Mouse (Mus musculus) stomach, postnatal 0 days (tissue): ENCODE measurements around the gene Cpd. TPM values are rescaled to one million over a fixed set of nuclear protein-coding genes. Genes with fewer than 3 reads are reported as not detected.
A peak's percentile ranks its signal among the peaks of the same experiment; 100 is the strongest.

ENCODE experiments used
- ATAC-seq: fragments of 200-750 bp; cut with Nextera tagmentation; 2 replicates; pipeline ENCODE4 v1.8.0; 2017; ENCODE audit not compliant: low FRiP score, low TSS enrichment
- DNase-seq: peaks from one replicate; pipeline ENCODE4 v3.0.0-alpha.2; 2016; ENCODE audit warnings: low spot score
- H3K27ac ChIP-seq: fragments of 300-500 bp; sonication (generic); replicated peaks from 2 replicates; pipeline ENCODE4 v1.5.1; 2014; ENCODE audit warnings: mild to moderate bottlenecking, control low read depth
- H3K27me3 ChIP-seq: fragments of 300-500 bp; sonication (generic); 2 replicates; pipeline ENCODE4 v1.6.1; 2014; ENCODE audit warnings: low read length; ENCODE audit not compliant: control insufficient read depth, insufficient read depth
- H3K36me3 ChIP-seq: fragments of 300-500 bp; sonication (generic); 2 replicates; pipeline ENCODE4 v1.6.1; 2014; ENCODE audit warnings: low read length, mixed read lengths; ENCODE audit not compliant: control insufficient read depth, insufficient read depth
- H3K4me1 ChIP-seq: fragments of 300-500 bp; sonication (generic); replicated peaks from 2 replicates; pipeline ENCODE4 v1.6.1; 2014; ENCODE audit warnings: antibody characterized with exemption; ENCODE audit not compliant: control insufficient read depth, insufficient read depth
- H3K4me2 ChIP-seq: fragments of 300-500 bp; sonication (generic); replicated peaks from 2 replicates; pipeline ENCODE4 v1.6.1; 2014; ENCODE audit warnings: low read depth, mild to moderate bottlenecking, control low read depth, moderate library complexity
- H3K4me3 ChIP-seq: fragments of 300-500 bp; sonication (generic); 2 replicates; pipeline ENCODE4 v1.5.1; 2014; ENCODE audit warnings: low read depth, low read length, control low read depth
- H3K9ac ChIP-seq: fragments of 300-500 bp; sonication (generic); 2 replicates; pipeline ENCODE4 v1.6.1; 2014; ENCODE audit warnings: mild to moderate bottlenecking, low read length, control low read depth, mixed read lengths
- H3K9me3 ChIP-seq: fragments of 300-500 bp; sonication (generic); 2 replicates; pipeline ENCODE4 v1.6.1; 2016; ENCODE audit warnings: low read length; ENCODE audit not compliant: control insufficient read depth
- CTCF ChIP-seq: IDR thresholded peaks from 2 replicates; pipeline ENCODE4 v1.5.1; 2016; ENCODE audit warnings: antibody characterized with exemption, low read depth, mild to moderate bottlenecking, moderate library complexity
- EP300 ChIP-seq: optimal IDR thresholded peaks from 2 replicates; pipeline ENCODE3; 2016; ENCODE audit warnings: antibody characterized with exemption
- WGBS: fragments of 180-500 bp; shearing (Covaris S2); extraction: QIAGEN DNeasy Blood & Tissue Kit; methylation state at CpG from one replicate; pipeline ENCODE4 v1.1.7; 2014; 5-methylcytosine and 5-hydroxymethylcytosine counted together
- polyA plus RNA-seq: library from polyadenylated mRNA; unstranded; fragments of >200 nt; fragmentation: Nextera tagmentation; extraction: Ambion mirVana; gene quantifications from 2 replicates; pipeline ENCODE4 v1.2.1, GENCODE M21; 2015

Cpd gene
- polyA plus RNA-seq, 1 experiment from 2014 or later = 15.9 TPM

DNA sequence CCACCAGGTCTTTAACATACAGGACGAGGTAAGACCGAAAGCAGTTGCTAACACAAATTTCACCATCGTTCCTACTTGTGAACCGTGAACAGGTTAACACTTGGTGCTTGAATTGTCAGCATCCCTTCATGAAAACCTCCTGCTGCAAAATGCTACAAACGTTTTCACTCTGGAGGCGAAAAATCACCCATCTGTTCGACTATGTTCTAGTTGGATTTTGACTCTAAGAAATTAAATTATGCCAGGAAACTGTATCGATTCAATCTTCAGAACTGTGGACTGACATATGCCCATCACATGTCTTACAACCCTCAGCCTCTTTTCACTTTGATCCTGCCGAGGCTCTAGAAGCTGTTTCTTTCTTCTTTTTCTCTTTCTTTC, 21.9 kb downstream of the Cpd start:
- ATAC-seq (no peak), DNase-seq (no peak)
- H3K9ac ChIP-seq = 0 out of 2 replicates have a peak overlapping the region, but pooled peaks have one; percentile 18
- WGBS = 66% methylated on average over 9 of the region's 9 CpGs
- no peak overlapping the region; the same call in 1 of the 2 replicates for H3K4me2 ChIP-seq
- H3K27me3 ChIP-seq = no peaks in the 10 kb centered on the region
- H3K27ac ChIP-seq = peak overlapping the region; percentile 88
- H3K4me1 ChIP-seq = 0 out of 2 replicates have a peak, but pooled peaks cover 3% of the 10 kb centered on the region
- no peak for TF ChIP-seq CTCF
- no peak for TF ChIP-seq EP300
- H3K4me3 ChIP-seq = no peak overlapping the region
- no peaks in the 10 kb centered on the region for H3K36me3 ChIP-seq
- no peaks in the 10 kb centered on the region for H3K9me3 ChIP-seq

DNA sequence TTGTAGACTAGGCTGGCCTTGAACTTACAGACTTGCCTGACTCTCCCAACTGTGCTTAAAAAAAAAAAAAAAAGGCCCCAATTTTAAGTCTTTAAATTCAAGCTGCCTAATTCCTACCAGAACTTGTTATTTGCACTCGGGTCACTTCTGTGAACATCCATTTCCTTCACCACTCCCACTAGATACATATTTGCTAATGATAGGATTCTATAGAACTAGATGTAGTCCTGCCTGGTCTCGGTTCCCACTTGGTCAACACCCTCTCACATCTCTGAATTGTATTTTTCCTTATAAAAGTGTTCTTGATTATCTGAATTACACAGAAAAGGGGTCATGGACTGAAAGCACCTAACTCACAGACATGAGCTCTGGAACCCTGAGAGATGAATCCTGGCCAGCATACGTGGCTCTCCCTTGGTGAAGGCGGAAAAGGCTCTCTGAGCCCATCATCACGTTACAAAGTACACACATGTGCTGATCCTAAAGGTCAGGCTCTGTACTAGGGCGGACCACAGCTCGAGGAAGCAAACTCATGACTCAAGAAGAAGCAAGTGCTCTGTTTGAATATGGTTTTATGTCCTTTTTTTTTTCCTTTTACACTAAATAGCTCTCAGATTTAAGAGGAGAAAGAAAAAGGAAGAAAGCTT, 22.5 kb downstream of the Cpd start:
- ATAC-seq = peak; percentile 91
- H3K9ac ChIP-seq = no peak overlapping the region
- H3K27me3 ChIP-seq = no peaks in the 10 kb centered on the region
- no peak overlapping the region for H3K4me3 ChIP-seq
- H3K4me1 ChIP-seq = 0 out of 2 replicates have a peak, but pooled peaks cover 3% of the 10 kb centered on the region
- no peak overlapping the region; the same call in 1 of the 2 replicates for H3K4me2 ChIP-seq
- no peaks in the 10 kb centered on the region for H3K36me3 ChIP-seq
- DNase-seq = peak; percentile 71
- H3K9me3 ChIP-seq = no peaks in the 10 kb centered on the region
- peak overlapping the region; percentile 88 for H3K27ac ChIP-seq
- 58% methylated on average over 7 of the region's 7 CpGs for WGBS
- no peak for TF ChIP-seq CTCF
- TF ChIP-seq EP300 = peak; percentile 7

DNA sequence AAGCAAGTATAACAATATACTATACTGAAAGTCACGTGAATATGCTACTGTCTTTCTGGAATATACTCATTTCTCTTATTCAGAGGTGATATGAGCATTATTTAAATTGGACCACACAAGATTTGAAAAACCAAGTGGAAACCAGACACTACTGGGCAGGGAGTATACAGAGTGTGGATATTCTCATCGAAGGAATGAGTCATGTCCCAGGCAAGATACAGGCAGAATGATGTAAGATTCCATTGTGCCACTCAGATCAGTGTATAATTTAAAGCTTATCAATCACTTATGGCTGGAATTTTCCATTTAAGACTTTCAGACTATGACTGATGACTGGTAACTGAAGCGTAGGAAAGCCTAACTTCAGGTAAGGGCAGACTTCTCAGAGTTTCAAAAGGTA, 23.2 kb downstream of the Cpd start:
- WGBS = 54% methylated on average over 3 of the region's 3 CpGs
- H3K27ac ChIP-seq = no peak overlapping the region
- TF ChIP-seq CTCF (no peak), EP300 (no peak)

DNA sequence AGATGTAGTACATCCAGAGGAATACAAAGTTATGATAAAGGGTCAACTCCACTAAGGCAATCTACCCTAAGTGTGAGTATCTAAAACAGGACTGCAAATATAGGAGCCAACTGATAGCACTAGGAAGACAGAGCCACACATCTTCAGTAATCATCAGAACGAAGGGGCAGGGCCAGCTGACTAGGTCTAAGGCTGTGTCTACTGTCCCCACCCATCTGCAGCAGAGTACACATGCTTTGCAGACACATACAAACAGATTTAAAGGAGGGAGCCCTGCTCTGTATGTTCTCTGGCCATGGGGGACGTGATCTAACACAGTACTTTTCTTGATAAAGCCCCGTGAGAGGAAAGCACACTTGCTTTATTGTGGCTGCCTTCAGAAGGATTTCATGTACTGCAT, 25.5 kb downstream of the Cpd start:
- peak; percentile 43; the same call in 1 of the 2 replicates for ATAC-seq
- no peaks in the 10 kb centered on the region for H3K9me3 ChIP-seq
- no peak overlapping the region for H3K9ac ChIP-seq
- no peak for DNase-seq
- no peaks in the 10 kb centered on the region for H3K27me3 ChIP-seq
- H3K4me1 ChIP-seq = 0 out of 2 replicates have a peak, but pooled peaks cover 3% of the 10 kb centered on the region
- WGBS = 42% methylated on average over 3 of the region's 3 CpGs
- TF ChIP-seq EP300 = no peak
- no peak for TF ChIP-seq CTCF
- no peak overlapping the region for H3K4me3 ChIP-seq
- no peak overlapping the region for H3K4me2 ChIP-seq
- H3K36me3 ChIP-seq = no peaks in the 10 kb centered on the region
- H3K27ac ChIP-seq = peak overlapping the region; percentile 69

More for the DNA sequence above, 23.2 kb downstream of the Cpd start:
- peak; percentile 82 for ATAC-seq
- Histone ChIP-seq H3K9me3 (no peaks in the 10 kb centered on the region), H3K27me3 (no peaks in the 10 kb centered on the region), H3K9ac (no peak overlapping the region), H3K4me3 (no peak overlapping the region), H3K36me3 (no peaks in the 10 kb centered on the region), H3K4me2 (no peak overlapping the region), H3K4me1 (0 out of 2 replicates have a peak, but pooled peaks cover 3% of the 10 kb centered on the region)
- DNase-seq = no peak

DNA sequence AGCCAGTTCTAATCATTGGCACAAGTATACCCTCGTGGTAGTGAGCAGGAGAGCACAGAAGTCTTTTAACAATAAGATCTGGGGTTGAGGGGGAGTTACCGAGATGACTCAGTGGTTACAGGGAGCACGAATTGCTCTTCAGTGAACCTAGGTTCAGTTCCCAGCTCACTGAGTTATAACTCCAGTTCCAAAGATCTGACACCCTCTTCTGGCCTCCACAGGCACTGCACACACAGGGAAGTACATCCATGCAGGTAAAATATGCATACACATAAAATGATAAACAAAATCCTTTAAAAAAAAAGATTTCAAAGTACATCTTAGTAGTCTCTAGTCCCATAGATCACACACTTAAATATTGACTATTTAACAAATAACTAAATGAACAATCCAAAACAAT, 29.2 kb downstream of the Cpd start:
- WGBS = 85% methylated on average over 3 of the region's 3 CpGs
- ATAC-seq = no peak
- H3K4me2 ChIP-seq = no peak overlapping the region
- no peaks in the 10 kb centered on the region for H3K27me3 ChIP-seq
- TF ChIP-seq CTCF (peak; percentile 27; the same call in 1 of the 2 replicates), EP300 (no peak)
- H3K9me3 ChIP-seq = no peaks in the 10 kb centered on the region
- no peak for DNase-seq
- H3K4me1 ChIP-seq = no peaks in the 10 kb centered on the region
- no peaks in the 10 kb centered on the region for H3K36me3 ChIP-seq
- H3K9ac ChIP-seq = no peak overlapping the region
- H3K4me3 ChIP-seq = no peak overlapping the region
- no peak overlapping the region for H3K27ac ChIP-seq

DNA sequence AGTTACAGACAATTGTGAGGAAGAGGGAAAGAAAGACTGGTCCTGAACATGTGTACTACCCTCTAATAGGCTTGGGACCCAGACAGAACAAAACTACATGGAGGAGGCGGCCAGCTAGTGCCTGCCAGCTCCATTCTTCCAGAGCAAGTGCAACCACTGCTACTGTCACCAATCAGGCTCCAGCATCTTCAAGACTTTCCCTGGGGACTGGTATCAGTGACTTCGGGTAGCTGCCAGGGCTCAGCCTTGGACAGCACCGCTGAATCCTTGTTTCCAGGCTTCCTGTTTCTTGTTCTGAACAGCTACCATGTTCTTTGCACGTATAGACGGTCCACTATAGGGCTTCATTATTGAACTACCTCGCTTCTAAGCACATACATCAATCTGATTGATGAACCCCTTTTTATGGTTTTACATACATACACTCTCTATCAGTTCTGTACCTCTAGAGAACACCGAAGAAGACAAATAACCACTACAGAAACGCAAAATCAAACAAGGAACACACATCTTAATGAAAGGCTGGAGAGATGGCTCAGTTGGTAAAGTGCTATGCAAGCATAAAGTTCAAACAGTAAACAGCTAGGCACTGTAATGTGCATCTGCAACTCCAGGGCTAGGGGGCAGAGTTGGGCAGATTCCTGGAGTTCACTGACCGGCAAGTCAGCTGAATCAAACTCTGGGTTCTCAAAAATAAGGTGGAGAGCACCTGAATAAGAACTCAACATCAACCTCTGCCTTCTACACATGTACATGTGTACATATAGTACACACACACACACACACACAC, 35.9 kb downstream of the Cpd start:
- H3K4me2 ChIP-seq = no peak overlapping the region
- H3K27ac ChIP-seq = no peak overlapping the region
- H3K4me3 ChIP-seq = no peak overlapping the region
- 84% methylated on average over 9 of the region's 9 CpGs for WGBS
- no peaks in the 10 kb centered on the region for H3K4me1 ChIP-seq
- H3K36me3 ChIP-seq = peaks cover 7% of the 10 kb centered on the region; the same call in 1 of the 2 replicates
- ATAC-seq = no peak
- H3K9me3 ChIP-seq = no peaks in the 10 kb centered on the region
- DNase-seq = no peak
- H3K27me3 ChIP-seq = no peaks in the 10 kb centered on the region
- TF ChIP-seq CTCF (peak; percentile 68), EP300 (no peak)
- no peak overlapping the region for H3K9ac ChIP-seq
